Mouse (Mus musculus): Measurements from ENCODE around the gene Olfr64. TPM values are rescaled to one million over a fixed set of nuclear protein-coding genes. Genes with fewer than 3 reads are reported as not detected.

Gene Olfr64
- polyA plus RNA-seq, 1 experiment, result not detected

GRCm38 (mm10) chr7:103861531-103861930, 32.8 kb downstream of the Olfr64 start:
- H3K4me3 ChIP-seq (ENCODE audit: control insufficient read depth, insufficient read depth, low read length), result no peak overlapping the region
- WGBS, result 55% methylated on average over 3 of the region's 3 CpGs
- TF ChIP-seq CTCF (IDR thresholded peaks at IDR 0.05; ENCODE audit: borderline replicate concordance, control insufficient read depth, extremely low read depth, insufficient read depth, low read length, poor library complexity), result no peak
- TF ChIP-seq POLR2A (IDR thresholded peaks at IDR 0.05; ENCODE audit: control insufficient read depth, extremely low read depth, insufficient read depth, low read length, poor library complexity), result no peak
- no peaks in the 10 kb centered on the region for H3K4me1 ChIP-seq (replicated peaks; ENCODE audit: control insufficient read depth, insufficient read depth, low read length)
- H3K36me3 ChIP-seq (ENCODE audit: control insufficient read depth, insufficient read depth, low read length), result no peaks in the 10 kb centered on the region
- no peak overlapping the region for H3K27ac ChIP-seq (ENCODE audit: control insufficient read depth, insufficient read depth, low read length)
- H3K27me3 ChIP-seq (ENCODE audit: control insufficient read depth, insufficient read depth, low read length), result no peaks in the 10 kb centered on the region
- no peak for DNase-seq

GRCm38 (mm10) chr7:103860855-103861254, 33.4 kb downstream of the Olfr64 start:
- WGBS, result 43% methylated on average over 1 of the region's 1 CpGs
- H3K4me3 ChIP-seq (ENCODE audit: control insufficient read depth, insufficient read depth, low read length), result no peak overlapping the region

GRCm38 (mm10) chr7:103859076-103859475, 35.2 kb downstream of the Olfr64 start:
- DNase-seq, result no peak
- WGBS, result 51% methylated on average over 2 of the region's 2 CpGs
- H3K4me1 ChIP-seq (replicated peaks; ENCODE audit: control insufficient read depth, insufficient read depth, low read length), result no peaks in the 10 kb centered on the region
- H3K27ac ChIP-seq (ENCODE audit: control insufficient read depth, insufficient read depth, low read length), result no peak overlapping the region
- no peaks in the 10 kb centered on the region for H3K27me3 ChIP-seq (ENCODE audit: control insufficient read depth, insufficient read depth, low read length)
- no peak for TF ChIP-seq POLR2A (IDR thresholded peaks at IDR 0.05; ENCODE audit: control insufficient read depth, extremely low read depth, insufficient read depth, low read length, poor library complexity)
- no peak for TF ChIP-seq CTCF (IDR thresholded peaks at IDR 0.05; ENCODE audit: borderline replicate concordance, control insufficient read depth, extremely low read depth, insufficient read depth, low read length, poor library complexity)
- H3K4me3 ChIP-seq (ENCODE audit: control insufficient read depth, insufficient read depth, low read length), result no peak overlapping the region
- H3K36me3 ChIP-seq (ENCODE audit: control insufficient read depth, insufficient read depth, low read length), result no peaks in the 10 kb centered on the region

More at GRCm38 (mm10) chr7:103860855-103861254, 33.4 kb downstream of the Olfr64 start:
- H3K27me3 ChIP-seq (ENCODE audit: control insufficient read depth, insufficient read depth, low read length), result no peaks in the 10 kb centered on the region
- no peak for TF ChIP-seq POLR2A (IDR thresholded peaks at IDR 0.05; ENCODE audit: control insufficient read depth, extremely low read depth, insufficient read depth, low read length, poor library complexity)
- no peak for TF ChIP-seq CTCF (IDR thresholded peaks at IDR 0.05; ENCODE audit: borderline replicate concordance, control insufficient read depth, extremely low read depth, insufficient read depth, low read length, poor library complexity)
- H3K4me1 ChIP-seq (replicated peaks; ENCODE audit: control insufficient read depth, insufficient read depth, low read length), result no peaks in the 10 kb centered on the region
- no peak overlapping the region for H3K27ac ChIP-seq (ENCODE audit: control insufficient read depth, insufficient read depth, low read length)
- no peak for DNase-seq
- no peaks in the 10 kb centered on the region for H3K36me3 ChIP-seq (ENCODE audit: control insufficient read depth, insufficient read depth, low read length)

GRCm38 (mm10) chr7:103854669-103855068, 39.6 kb downstream of the Olfr64 start:
- no peak for TF ChIP-seq POLR2A (IDR thresholded peaks at IDR 0.05; ENCODE audit: control insufficient read depth, extremely low read depth, insufficient read depth, low read length, poor library complexity)
- TF ChIP-seq CTCF (IDR thresholded peaks at IDR 0.05; ENCODE audit: borderline replicate concordance, control insufficient read depth, extremely low read depth, insufficient read depth, low read length, poor library complexity), result no peak
- WGBS, result 85% methylated on average over 1 of the region's 1 CpGs

GRCm38 (mm10) chr7:103853090-103853489, 41.2 kb downstream of the Olfr64 start, which contains the start of gene Hbb-y:
Hbb-y (minus strand) TSS chr7:103853216.
- no peak within 1 kb of the TSS for H3K4me3 ChIP-seq (ENCODE audit: control insufficient read depth, insufficient read depth, low read length)
- 78% methylated on average over 2 of the region's 2 CpGs for WGBS
- no peak for DNase-seq
- H3K27me3 ChIP-seq (ENCODE audit: control insufficient read depth, insufficient read depth, low read length), result no peaks in the 10 kb centered on the region
- no peaks in the 10 kb centered on the region for H3K4me1 ChIP-seq (replicated peaks; ENCODE audit: control insufficient read depth, insufficient read depth, low read length)
- H3K27ac ChIP-seq (ENCODE audit: control insufficient read depth, insufficient read depth, low read length), result no peak within 1 kb of the TSS
- no peaks in the 10 kb centered on the region for H3K36me3 ChIP-seq (ENCODE audit: control insufficient read depth, insufficient read depth, low read length)
- TF ChIP-seq CTCF (IDR thresholded peaks at IDR 0.05; ENCODE audit: borderline replicate concordance, control insufficient read depth, extremely low read depth, insufficient read depth, low read length, poor library complexity) (no peak), POLR2A (IDR thresholded peaks at IDR 0.05; ENCODE audit: control insufficient read depth, extremely low read depth, insufficient read depth, low read length, poor library complexity) (no peak)

More at GRCm38 (mm10) chr7:103854669-103855068, 39.6 kb downstream of the Olfr64 start:
- H3K27me3 ChIP-seq (ENCODE audit: control insufficient read depth, insufficient read depth, low read length), result no peaks in the 10 kb centered on the region
- H3K27ac ChIP-seq (ENCODE audit: control insufficient read depth, insufficient read depth, low read length), result no peak overlapping the region
- H3K4me1 ChIP-seq (replicated peaks; ENCODE audit: control insufficient read depth, insufficient read depth, low read length), result no peaks in the 10 kb centered on the region
- no peaks in the 10 kb centered on the region for H3K36me3 ChIP-seq (ENCODE audit: control insufficient read depth, insufficient read depth, low read length)
- no peak for DNase-seq
- H3K4me3 ChIP-seq (ENCODE audit: control insufficient read depth, insufficient read depth, low read length), result no peak overlapping the region

- TF ChIP-seq POLR2A (IDR thresholded peaks at IDR 0.05; ENCODE audit: control insufficient read depth, extremely low read depth, insufficient read depth, low read length, poor library complexity) (no peak), CTCF (IDR thresholded peaks at IDR 0.05; ENCODE audit: borderline replicate concordance, control insufficient read depth, extremely low read depth, insufficient read depth, low read length, poor library complexity) (no peak)
These were observed 49.6 kb downstream of the Olfr64 start for GRCm38 (mm10) chr7:103844525-103845325.

More at GRCm38 (mm10) chr7:103844525-103845325, 49.6 kb downstream of the Olfr64 start:
- Histone ChIP-seq H3K36me3 (ENCODE audit: control insufficient read depth, insufficient read depth, low read length) (no peaks in the 10 kb centered on the region), H3K27me3 (ENCODE audit: control insufficient read depth, insufficient read depth, low read length) (no peaks in the 10 kb centered on the region), H3K27ac (ENCODE audit: control insufficient read depth, insufficient read depth, low read length) (no peak overlapping the region), H3K4me1 (replicated peaks; ENCODE audit: control insufficient read depth, insufficient read depth, low read length) (no peaks in the 10 kb centered on the region), H3K4me3 (ENCODE audit: control insufficient read depth, insufficient read depth, low read length) (no peak overlapping the region)
- 71% methylated on average over 1 of the region's 2 CpGs for WGBS
- no peak for DNase-seq

Data from thymus, adult 2 months (tissue).